Mouse (Mus musculus) brain, adult 2 months (tissue): ENCODE measurements around the gene Gna13.

Experiments
- DNase-seq: peaks from one replicate; pipeline ENCODE4 v3.0.0; 2011; ENCODE audit warnings: low read depth, low spot score

Gene Gna13

DNA sequence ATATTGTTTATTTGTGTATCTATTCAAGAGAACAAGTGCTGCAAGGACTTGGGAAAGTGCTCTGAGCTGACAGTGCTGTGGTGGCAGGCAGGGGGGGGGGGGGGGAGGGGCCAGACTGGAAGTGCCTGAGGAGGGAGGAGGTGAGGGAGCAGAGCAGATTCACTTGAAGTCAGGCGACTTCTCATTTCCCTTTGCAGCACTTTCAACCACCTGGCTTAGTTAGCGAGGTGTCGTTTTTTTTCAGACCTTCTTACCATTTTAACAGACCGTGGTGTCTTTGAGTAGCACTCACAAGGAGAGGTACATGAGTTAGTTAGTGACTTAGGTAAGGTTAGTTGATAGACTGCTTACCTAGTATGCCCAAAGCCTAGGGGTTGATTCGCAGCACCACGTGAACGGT lies 12.8 kb downstream of the Gna13 start:
- no peak for DNase-seq

DNA sequence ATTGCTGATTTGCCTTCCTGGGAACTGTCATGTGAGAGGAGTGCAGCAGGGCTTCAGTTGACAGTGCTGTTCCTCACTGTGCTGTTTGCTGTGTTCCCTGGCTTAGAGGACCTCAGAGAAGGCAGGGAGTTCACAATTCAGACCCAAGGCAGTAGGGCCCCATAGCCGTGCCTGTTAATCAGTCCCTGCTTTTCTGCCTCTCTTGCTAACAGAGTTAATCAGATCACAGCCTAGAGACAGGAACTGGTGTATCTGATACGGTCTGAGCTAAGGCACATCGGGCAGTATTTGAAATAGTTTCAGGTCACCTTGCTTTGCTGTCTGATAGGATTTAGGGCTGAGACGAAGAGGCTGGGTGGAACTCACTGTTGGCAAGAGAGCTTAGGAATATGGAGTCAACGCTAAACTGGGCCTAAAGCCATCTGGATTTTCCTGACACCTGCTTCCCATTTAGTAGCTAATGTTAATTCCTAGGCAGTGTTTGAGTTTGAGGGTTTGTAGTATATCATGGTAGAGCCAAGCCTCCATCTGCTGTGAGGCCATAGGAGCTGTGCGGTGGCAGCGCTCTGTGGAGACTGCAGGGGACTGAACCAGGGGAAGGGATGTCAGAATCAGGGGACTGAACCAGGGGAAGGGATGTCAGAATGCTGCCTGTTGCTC lies 14.0 kb downstream of the Gna13 start:
- DNase-seq = peak; percentile 92

DNA sequence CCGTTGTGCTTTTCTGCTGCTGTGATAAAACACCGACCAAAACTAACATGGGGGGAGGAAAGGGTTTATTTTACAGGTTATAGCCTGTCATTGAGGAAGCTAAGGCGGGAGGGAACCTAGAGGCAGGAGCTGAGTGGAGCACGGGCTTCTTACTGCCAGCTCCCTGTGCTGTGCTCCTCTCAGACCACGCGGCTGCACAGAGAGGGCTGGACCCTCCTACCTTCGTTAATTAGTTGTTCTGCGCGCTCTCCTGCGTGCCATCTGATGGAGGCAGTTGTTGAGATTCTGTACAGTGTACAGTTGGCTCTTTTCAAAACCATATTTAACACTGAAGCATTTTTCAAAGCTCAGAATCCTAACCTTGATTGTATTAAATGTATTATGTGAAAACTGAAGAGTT lies 14.8 kb downstream of the Gna13 start:
- DNase-seq = no peak

DNA sequence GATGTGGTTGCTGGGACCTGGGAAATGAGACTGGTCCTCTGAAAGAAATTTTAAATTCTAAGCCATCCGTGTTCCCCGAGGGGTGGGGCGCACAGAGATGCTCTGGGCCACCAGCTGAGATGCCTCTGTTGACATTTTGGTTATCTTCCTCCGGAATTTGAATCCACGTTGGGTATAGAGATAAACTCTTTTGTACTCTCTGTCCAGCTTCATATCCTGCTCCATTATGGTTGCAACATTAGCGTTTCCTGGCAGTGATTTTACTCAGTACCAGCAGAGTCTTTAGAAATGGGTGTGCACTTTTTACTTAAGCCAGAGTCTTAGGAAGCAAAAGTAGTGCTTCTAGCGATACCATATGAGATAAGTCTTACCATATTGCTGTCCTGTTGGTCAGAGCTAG lies 15.4 kb downstream of the Gna13 start:
- no peak for DNase-seq

DNA sequence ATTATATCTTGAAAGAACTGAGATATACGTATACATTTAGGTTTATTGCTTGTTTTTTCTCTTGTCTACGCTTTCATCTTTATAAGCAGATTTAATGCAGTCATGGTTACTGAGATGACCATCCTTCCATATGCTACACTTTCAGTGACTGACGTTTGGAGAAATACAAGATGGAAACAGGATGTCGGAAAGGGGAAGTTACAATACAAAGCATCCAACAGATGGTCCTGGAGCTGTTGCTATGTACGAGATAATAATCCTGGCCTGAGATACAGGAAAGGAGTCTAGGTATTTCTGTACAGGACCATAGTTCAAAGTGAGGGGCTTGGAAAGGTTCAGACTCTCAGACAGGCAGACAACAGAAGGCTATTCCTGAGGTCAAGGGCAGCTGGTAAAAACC lies 18.0 kb downstream of the Gna13 start:
- no peak for DNase-seq

DNA sequence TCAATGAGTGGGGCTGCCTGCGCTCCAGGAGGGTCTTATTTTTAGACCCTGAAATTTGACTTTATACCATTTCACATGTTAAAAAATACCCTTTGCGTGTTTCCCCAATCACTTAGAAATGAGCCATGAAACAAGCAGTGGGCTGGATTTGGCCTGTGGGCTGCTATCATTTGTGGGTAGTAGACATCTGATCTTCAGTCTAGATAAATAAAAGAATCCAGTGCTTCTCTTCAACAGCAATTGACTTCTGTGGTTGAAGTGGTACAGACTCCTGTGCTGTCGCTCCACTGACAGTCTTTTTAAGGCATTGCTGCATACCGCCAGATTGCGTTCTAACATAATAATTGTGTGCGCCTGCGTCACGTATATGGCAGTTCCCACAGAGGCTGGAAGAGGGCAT lies 22.7 kb downstream of the Gna13 start:
- no peak for DNase-seq

DNA sequence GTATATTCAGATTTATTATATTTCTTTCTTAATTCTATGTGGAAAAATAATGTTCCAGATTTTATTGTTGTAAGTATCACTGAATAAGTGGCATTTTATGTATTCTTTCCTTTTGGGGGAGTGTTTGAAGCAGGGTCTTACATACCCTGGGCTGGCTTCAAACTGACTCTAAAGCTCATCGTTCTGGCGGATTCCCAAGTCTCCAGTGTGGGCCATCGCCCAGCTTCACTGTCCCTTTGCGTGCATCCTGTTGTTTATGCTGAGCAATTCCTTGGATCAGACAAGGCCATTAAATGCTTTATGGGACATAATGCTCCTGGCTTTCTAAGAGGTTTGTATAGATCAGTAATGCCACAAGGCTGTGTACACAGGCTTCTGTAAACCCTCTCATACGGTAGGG lies 26.4 kb downstream of the Gna13 start:
- DNase-seq = no peak

DNA sequence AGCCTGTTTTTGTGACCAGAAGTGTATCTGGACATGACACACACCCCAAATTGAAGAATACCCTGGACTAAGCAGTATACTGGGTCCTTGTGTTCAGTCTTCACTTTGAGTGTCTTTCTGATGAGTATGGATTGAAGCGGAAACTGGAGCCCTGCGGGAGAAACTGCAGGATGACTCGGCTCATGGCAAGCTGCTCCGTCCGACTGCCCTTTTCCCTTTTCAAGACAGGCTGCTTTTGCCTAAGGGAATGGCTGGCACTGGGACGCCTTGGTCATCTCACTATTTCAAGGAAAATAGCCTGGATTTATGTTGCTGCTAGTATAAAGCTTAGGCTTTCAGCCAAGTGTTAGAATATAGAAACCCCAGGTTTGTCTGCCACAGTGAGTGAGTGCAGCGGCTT lies 28.6 kb downstream of the Gna13 start:
- peak; percentile 36 for DNase-seq

DNA sequence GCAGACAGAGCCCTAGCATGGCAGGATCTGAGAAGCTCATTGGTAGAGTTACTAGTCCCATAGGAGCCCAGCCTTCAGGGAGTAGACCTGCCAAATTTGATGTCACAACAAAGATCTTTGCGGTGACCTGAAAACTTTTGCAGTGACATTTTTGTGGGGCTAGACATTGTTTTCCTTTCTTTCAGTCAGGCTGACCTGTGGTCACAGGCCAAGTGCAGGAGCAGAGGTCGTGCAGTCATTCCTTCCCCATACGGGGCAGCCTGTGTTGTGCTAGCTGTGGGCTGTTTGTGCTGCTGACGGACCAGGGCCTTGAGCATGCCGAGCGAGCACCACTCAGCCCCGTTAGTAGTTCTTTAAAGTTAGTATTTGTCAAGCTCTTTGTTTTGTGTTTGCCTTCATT lies 29.1 kb downstream of the Gna13 start:
- no peak for DNase-seq

DNA sequence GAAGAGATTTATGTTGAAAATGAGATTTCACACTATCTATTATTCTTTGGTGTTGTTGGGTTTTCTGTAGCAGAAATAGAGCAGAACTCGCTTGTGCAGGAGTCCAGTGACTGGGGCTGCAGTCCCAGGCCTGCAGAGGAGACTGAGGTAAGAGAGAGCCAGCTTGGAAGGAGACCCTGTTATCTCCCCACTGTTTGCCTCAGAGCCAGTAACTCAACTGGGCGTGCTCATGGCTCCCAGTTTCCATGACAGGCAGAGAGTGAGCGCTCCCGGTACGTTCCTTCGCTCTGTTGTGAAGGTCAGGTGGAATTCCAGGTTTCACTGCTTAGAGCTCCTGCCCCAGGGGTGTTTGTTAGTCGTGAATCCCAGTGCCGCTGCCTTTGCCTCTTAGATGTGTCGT lies 30.0 kb downstream of the Gna13 start:
- no peak for DNase-seq

DNA sequence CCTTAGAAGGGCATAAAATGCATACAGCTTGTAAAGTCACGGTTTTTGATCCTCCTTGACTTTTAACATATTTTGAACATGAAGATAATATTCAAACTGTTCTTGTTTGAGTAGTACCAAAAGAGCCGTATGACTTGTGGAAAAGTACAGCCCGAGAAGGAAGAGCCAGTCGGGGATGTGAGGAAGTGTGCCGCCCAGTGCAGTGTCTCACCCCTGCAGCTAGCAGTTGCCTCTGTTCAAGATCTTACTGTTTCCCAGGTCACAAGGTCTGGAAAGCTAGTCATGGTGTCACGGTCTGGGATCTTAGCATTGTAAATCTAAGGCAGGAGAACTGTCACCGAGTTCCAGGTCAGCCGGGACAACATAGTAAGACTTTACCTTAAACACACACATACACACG lies 32.1 kb downstream of the Gna13 start:
- no peak for DNase-seq

DNA sequence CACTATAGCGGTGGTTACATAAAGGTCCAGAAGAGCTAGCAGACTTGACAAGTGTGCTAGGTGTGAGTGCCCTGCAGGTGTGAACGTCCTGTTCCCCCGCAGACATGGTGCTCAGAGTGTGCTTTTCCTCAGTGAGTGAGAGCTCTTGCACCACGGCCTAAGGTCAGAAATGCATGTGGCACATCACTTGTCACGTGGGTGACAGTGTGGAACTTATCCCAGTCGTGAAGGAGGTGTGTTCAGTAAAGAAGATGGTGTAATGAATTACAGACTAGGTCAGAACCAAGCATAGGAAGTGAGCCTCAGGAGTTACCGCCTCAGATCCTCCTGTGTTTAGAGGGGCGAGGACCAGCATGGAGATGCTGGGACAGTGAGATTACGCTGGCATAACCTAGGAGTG lies 32.7 kb downstream of the Gna13 start:
- no peak for DNase-seq

DNA sequence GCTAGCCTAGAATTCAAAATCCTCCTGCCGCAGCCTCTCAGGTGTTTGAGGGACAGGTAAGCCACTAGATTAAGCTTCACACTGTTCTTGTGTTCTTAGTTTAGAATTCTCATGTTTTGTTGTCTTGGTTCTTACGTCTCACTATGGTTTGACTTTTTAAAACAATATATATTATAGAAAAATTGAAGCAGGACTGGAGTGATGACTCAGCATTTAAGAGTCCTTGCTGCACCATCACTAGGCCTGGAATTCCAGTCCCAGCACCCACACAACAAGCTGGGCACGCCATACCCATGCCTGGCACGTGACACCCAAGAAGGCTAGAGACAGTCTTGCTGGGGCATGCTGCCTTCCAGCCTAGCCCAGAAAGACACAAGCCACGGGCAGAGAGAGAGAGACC lies 43.8 kb downstream of the Gna13 start:
- DNase-seq = no peak

DNA sequence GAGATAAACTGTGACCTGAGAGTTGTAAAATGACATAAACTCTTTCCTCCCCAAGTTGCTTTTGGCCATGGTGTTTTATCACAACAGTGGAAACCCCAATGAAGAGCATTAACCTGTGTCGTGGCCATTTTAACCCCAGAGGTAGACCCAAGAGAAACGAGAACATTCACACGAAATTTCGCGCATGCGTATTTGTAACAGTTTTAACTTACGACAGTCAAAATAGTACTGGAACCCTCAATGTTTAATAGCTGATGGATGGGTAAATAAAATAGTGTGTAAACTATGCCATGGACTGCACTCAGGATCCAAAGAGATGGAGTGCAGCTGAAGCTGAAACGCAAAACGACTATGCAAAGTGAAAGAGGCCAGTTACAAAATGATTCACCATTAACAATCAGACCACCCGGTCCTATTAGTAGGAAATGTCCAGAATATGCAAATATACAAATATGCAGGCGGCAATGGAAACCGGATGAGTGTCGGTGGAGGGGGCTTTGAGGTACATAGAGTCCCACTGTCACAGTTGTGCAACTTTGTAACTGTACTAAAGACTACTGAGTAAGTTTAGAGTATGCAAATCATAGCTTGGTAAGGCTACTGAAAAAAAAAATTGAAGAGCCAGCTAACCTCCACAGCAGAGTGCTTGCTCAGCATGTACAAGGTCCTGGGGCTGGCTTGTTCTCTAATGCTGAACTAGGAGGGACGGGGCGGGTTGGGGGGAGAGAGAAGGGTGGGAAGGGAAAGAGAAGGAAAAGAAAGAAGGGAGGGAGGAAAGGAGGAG lies 47.8 kb downstream of the Gna13 start:
- DNase-seq = no peak

DNA sequence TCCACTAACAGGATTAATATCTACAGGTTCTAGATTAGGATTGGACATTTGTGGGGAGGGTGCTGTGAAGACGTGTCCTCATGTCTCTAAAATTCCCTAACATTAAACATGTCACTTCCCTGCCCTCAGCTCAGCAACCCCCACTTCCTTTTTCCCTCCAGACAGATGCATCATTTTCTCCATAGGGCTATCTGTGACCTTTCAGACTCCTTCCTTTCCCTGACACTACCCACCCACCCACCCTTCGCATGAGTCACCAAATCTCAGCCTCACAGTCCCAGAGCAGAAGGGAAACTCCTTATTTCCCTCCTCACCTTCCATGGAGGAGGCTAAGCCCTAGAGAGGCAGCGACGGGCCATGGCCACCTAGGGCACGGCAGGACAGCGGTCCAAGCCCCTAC lies 51.0 kb downstream of the Gna13 start, which contains the start of gene 9930022D16Rik:
Gene 9930022D16Rik, plus strand, starts transcription at position 301 of the 400 bp plus-strand sequence.
- no peak for DNase-seq

DNA sequence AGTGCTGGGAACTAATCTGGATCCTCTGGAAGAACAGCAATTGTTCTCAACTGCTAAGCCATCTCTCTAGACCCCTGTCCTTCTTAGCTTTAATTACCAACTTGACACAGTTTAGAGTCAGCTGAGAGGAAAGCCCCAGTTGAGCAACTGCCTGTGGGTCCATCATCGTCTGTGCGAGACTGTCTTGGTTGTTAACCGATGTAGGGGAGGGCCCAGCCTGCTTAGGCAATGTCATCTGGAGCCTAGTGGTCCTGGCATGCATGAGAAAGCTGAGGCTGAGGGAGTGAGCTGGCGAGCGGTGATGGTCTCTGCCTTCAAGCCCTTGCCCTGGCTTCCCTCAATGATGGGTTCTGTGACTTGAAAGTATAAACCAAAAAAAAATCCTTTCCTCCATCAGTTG lies 52.2 kb downstream of the Gna13 start:
- DNase-seq = no peak

DNA sequence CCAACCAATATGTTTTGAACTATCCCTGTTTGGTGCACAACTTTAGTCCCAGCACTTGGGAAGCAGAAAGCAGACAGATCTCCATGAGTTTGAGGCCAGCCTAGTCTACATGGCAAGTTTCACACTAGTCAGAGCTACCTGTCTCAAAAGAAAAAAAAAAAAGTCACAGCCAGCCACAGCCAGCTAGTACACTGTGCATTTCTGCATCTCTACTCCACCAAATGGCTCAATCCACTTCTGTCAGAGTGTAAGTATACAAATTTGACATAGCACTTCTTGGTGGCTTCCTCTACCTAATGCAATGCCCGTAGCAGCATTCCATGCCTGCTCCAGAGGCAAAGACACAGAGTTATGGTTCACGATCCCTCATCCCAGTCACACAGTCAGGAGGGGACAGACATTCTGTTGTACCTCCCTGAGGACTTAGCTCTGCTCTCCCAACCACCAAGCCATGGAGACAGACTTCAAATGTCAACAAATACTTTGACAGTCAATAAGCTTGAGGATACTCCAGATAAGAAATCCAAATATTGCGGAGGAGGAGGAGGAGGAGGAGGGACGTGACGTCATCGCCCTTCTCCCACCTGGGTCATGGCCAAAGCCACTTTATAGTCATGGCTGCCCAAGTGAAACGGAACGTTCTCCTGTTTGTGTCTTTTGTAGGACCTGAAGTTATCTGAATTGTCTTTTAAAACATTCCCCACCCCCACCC lies 54.2 kb downstream of the Gna13 start:
- no peak for DNase-seq

DNA sequence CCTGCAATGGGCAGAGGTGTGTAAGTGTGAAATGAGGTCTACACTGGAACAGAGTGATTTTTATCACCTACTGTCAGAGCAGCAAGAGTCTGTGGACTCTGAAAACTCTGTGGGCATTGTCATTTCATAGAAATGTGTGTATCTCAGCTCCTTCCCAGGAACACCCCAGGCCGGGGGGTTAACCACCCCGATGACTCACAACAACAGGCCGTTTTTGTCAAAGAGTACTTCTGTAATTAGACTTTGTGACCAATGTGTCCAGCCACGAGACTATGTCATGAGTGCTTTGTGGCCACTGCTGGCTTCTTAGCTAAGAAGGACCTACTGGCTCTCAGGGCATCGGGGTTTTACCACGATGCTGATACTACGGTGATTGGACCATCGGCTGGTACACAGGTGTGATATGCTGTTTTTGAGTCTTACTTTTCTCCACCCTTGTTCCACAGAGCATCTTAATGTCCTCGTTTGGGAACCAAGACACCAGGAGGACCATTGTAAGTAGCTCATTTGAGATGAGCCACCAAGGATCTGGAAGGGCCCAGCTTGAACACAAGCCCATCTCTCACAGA lies 54.9 kb downstream of the Gna13 start:
- no peak for DNase-seq

DNA sequence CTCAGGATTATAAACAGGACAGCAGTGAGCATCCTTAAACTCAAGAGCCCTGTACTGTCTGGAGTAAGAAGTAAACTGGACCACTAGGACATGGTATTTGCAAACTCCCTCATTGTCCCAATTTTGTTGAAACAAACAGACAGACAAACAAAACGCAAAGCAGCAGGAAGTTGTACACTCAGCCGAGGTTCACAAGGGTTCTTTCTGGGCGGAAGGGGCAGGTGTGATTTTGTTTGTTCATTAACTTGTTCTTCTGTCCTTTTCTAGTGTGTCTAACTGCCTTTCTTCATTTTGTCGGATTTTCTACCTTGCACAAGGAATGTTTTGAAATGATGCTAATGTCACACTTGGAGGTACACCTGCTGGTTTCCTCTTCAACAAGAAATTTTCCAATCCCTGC lies 56.8 kb downstream of the Gna13 start:
- no peak for DNase-seq

DNA sequence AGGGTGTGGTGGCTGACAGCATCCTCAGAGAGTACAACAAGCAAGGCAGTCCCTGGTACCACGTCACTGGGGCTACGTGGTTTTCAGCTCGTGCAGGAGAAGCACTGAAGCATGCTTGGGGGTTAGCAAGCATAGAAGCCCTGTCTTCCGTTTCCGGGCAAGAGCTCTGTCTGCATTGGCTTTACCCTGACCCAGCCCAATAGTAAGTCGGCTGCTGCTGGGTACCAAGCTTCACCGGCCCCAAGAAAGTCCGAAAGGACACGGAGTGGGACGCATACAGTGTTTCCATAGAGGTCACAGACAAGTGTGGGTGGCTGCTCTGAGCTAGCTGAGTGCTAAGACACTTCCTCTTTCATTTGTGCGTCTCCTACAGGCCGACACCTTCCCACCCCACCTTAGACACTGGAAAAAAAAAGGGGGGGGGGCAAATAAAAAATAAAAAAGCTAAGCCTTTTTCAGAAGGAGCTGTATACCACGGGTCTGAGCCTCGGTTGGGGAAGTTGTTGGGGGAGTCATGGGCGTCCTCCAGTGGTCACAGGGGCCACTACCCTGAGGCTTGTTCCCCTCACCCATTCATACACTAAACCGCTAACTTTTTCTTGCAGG lies 57.4 kb downstream of the Gna13 start:
- no peak for DNase-seq

DNA sequence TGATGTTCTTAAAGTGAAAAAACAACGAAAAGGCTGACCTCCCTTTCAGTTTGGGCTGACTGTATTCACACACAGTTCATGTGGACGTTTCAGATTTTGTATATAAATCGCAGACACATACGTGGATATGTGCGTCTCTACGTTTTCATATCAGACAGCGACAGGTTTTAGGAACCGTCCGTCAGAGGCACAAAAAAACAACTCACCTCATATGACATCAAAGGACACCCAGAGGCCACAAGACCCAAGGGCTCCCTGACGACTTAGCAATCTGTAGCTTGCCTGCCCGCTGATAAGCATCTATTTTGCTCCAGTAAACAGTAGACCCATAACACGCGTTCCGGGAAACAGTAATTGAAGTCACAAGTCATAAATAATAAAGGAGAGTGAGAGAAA lies 57.9 kb downstream of the Gna13 start:
- no peak for DNase-seq

DNA sequence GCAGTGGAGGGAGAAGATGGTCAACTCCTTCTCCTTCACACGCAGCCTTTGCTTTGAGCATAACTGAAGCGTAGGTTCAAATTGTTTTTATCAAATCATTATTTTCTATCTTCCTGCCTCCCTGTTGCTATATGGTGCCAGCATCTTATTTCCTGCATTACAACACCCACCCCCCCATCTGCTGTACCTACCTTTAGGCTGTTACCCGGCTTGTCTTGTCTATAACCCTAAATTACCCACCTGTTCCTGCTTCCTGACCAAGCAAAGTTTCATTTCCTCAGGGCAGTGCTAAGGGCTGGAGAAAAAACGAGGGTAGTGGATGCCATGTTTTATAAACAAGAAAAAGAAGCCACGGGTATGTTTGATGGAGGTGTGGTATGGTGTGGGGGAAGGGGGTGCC lies 58.6 kb downstream of the Gna13 start:
- no peak for DNase-seq
